Mouse (Mus musculus): ENCODE measurements around the gene Urah.
A peak's percentile ranks its signal among the peaks of the same experiment; 100 is the strongest.

The Urah gene

GRCm38 (mm10) chr7:140840750-140841735, 6.2 kb downstream of the Urah start:
- peak; percentile 55 for DNase-seq (ENCODE audit: low read depth, low spot score)

- no peak for DNase-seq (ENCODE audit: low read depth, low spot score)
Measured at GRCm38 (mm10) chr7:140843806-140844205, 9.0 kb downstream of the Urah start.

GRCm38 (mm10) chr7:140844905-140845665, 10.3 kb downstream of the Urah start, which contains the start of gene Scgb1c1:
TSS of gene Scgb1c1 (plus strand) at chr7:140845547.
- peak; percentile 93 for DNase-seq (ENCODE audit: low read depth, low spot score)

GRCm38 (mm10) chr7:140845683-140846082, 10.9 kb downstream of the Urah start:
- DNase-seq (ENCODE audit: low read depth, low spot score), result no peak

- no peak for DNase-seq (ENCODE audit: low read depth, low spot score)
Measured at GRCm38 (mm10) chr7:140846676-140847075, 11.9 kb downstream of the Urah start.

- DNase-seq (ENCODE audit: low read depth, low spot score), result no peak
Measured at GRCm38 (mm10) chr7:140847755-140848580, 13.2 kb downstream of the Urah start, which contains the start of gene Odf3. TSS of gene Odf3 (plus strand) at chr7:140847805.

DNA sequence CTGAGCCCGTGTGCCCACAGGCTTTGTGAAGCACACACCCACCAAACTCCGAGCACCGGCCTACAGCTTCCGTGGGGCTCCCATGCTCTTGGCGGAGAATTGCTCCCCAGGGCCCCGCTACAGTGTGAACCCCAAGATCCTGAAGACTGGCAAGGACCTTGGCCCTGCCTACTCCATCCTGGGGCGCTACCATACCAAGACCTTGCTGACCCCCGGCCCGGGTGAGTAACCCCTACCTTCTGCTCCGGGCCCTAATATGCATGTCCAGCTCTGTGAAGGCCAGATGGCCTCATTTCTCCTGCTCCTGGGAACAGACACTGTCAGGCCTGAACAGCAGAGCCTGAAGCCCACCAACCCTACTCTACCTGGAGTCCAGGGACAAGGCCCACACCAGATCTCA, 13.8 kb downstream of the Urah start:
- DNase-seq (ENCODE audit: low read depth, low spot score), result no peak

GRCm38 (mm10) chr7:140851916-140852315, 17.1 kb downstream of the Urah start:
- DNase-seq (ENCODE audit: low read depth, low spot score), result no peak

- DNase-seq (ENCODE audit: low read depth, low spot score), result no peak
Measured at GRCm38 (mm10) chr7:140853386-140853785, 18.6 kb downstream of the Urah start.

- no peak for DNase-seq (ENCODE audit: low read depth, low spot score)
Measured at GRCm38 (mm10) chr7:140854483-140854882, 19.7 kb downstream of the Urah start.

DNA sequence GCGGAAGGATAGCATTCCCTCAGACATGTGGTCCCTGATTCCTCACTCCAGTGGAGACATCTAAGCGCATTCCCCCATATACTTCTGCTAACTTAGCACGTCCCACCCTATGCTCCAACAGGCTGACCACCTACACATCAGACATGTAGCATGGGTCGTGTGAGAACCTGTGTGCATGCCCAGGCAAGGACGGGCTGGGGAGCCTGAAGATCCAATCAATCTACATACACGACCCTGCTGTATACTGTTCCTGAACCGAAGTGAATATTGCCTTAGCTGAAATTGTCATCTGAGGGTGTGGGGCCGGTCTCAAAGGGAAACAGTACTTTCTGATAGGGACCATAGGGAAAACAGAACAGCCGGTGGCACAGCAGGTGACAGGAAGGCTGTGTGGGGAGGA, 20.4 kb downstream of the Urah start:
- DNase-seq (ENCODE audit: low read depth, low spot score), result no peak

DNA sequence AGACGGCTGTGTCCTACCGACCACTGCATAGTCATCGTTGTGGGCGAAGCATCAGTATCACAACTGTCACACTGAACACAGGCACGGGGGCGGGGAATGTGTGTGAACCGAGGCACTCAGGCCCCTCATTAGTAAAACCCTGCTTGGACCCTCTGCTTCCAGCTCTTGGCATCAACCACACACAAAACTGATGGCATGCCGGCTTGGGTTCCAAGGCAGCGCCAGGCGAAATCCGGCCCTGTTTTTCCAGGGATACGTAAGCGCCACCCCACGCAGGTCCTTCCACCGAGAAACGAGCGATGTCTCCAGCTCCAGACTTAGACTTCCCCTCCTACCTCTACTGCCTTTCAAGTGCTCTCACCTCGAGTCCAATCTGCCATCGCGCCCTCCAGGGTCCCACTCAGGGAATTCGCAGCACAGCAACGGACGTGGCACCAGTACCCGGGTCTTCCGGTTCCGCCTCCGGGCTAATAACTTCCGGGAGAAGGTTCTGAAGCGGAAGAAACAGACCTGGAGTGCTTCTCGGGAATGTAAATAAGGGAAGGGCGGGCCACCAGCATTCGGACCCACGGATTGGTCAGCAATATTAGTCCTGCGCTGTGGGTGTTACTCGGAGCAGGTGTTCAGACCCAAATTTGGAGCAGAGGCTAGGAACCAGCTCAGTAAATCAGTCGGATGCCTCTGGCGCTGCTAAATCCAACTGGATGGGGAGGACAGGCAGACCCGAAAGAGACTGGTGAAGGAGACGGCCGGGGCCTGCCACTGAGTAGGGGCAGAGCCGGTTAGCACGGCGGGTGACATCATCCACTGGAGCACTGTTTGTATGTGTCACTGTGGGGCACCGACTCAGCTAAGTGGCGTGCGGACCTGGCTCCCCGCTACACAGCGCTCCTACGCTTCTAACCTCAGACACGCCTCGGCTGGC, 21.3 kb downstream of the Urah start, which contains the start of gene Gm45785:
TSS of gene Gm45785 (minus strand) at position 472 of the 925 bp plus-strand sequence.
- peak; percentile 98 for DNase-seq (ENCODE audit: low read depth, low spot score)

DNA sequence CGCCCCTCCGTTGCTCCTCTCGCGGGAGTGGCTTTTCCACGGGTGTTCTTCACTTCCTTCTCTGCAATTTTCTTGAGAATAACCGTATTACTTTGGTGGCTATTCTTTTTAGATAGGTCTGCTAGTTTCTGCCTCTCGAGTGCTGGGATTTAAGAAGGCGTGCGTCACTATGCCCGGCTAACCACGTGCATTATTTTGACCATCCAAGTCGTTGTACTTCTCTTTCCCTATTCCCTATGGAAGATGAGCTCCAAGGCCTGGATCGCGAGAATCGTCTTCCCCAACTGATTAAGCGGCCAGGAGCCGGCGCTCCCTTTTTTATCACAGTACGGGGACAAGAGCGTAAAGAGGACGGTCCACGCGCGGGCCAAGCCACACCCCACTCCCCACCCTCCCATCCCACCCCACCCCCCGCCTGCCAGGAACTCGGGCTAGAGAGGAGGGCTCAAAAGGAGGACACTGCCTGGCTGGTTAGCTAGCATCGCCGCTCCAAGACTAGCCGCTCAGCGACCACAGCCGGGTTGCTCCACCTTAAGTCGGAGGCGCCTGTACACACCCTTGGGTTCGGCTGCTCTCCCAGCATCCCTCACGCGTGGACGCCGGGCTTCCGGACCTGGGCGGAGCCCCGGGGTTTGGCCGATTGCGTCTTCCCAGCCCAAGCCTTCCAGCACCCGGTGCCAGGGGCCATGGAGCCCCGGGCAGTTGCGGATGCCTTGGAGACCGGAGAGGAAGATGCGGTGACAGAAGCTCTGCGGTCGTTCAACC, 22.1 kb downstream of the Urah start, which contains the start of gene Ric8a:
TSS of gene Ric8a (plus strand) at position 173 of the 765 bp plus-strand sequence.
- peak; percentile 95 for DNase-seq (ENCODE audit: low read depth, low spot score)

DNA sequence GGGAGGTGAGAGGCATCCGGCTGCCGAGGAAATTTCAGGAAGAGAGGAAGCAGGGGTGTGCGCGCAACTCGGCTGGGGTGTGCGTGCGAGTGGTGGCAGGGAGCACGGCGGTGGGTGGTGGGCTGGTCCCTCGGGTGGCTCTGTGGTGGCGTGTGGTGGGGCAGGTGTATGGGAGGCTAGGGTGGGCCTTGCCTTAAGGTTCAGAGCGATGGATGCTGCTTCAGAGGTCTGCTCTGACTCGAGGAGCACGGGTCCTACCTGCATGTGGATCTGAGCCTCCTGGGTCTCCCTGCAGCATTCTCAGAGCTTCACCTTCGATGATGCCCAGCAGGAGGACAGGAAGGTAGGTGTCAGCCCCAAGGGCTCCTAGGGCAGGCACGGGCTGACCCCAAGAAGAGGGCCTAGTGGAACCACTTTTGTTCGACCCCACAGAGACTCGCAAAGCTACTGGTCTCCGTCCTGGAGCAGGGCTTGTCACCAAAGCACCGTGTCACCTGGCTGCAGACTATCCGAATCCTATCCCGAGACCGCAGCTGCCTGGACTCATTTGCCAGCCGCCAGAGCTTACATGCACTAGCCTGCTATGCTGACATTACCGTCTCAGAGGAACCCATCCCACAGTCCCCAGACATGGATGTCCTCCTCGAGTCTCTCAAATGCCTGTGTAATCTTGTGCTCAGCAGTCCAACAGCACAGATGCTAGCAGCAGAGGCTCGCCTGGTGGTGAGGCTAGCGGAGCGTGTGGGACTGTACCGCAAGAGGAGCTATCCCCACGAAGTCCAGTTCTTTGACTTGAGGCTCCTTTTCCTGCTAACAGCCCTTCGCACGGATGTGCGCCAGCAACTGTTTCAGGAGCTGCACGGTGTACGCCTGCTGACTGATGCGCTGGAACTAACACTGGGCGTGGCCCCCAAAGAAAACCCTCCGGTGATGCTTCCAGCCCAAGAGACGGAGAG, 23.0 kb downstream of the Urah start, which contains the start of gene Bet1l:
TSS of gene Bet1l (minus strand) at position 28 of the 956 bp plus-strand sequence.
- DNase-seq (ENCODE audit: low read depth, low spot score), result peak; percentile 42

- DNase-seq (ENCODE audit: low read depth, low spot score), result no peak
Measured at GRCm38 (mm10) chr7:140858746-140859145, 23.9 kb downstream of the Urah start.

GRCm38 (mm10) chr7:140859997-140860396, 25.2 kb downstream of the Urah start:
- DNase-seq (ENCODE audit: low read depth, low spot score), result no peak

- DNase-seq (ENCODE audit: low read depth, low spot score), result no peak
Measured at GRCm38 (mm10) chr7:140860728-140861127, 25.9 kb downstream of the Urah start.

DNA sequence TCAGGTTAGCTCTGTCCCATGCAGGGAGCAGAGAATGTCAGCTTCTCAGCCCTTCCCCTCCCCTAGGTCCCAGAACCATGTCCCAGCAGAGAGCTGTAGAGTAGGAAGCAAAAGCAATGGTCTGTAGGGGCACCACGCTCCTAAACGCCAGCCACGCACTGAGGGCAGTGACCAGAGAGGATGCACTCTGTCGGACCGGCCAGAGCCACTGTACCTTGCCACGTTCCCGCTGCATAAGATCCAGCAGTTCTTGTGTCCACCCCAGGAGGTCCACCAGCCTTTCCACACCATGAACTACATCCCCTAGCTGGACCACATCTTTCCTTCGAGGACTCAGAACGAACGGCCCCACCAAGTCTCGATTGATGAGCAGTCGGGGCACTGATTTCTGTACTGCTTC, 29.9 kb downstream of the Urah start:
- no peak for DNase-seq (ENCODE audit: low read depth, low spot score)

All from brain, adult 2 months (tissue).